Mouse (Mus musculus): ENCODE data around the gene Prkch.

GRCm38 (mm10) chr12:73769536-73769935, 184.9 kb downstream of the Prkch start:
- no peak for TF ChIP-seq CTCF (IDR thresholded peaks at IDR 0.05; ENCODE audit: low read depth)
- TF ChIP-seq EP300 (optimal IDR thresholded peaks at IDR 0.05): no peak

All from stomach, postnatal 0 days (tissue).